Mouse (Mus musculus): ENCODE data around the gene Rxrb. TPM values are rescaled to one million over a fixed set of nuclear protein-coding genes. Genes with fewer than 3 reads are reported as not detected.

The Rxrb gene
- polyA plus RNA-seq, 1 experiment from 2014 or later = 61.1 TPM

DNA sequence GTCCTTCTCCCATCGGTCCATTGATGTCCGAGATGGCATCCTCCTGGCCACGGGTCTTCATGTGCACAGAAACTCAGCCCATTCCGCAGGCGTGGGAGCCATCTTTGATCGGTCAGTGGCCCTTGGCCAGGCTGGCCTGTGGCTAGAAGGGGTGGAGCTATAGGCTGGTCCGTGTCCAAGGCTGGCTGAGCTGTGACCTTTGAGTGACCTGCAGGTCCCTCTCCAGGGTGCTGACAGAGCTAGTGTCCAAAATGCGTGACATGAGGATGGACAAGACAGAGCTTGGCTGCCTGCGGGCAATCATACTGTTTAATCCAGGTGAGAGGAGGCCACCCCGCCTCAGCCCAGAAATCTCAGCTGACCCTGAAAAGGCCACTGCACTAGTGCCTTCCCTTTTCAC lies 5.0 kb downstream of the Rxrb start:
- no peaks in the 10 kb centered on the region for H3K9me3 ChIP-seq
- H3K4me2 ChIP-seq = no peak overlapping the region
- H3K27ac ChIP-seq (replicated peaks) = no peak overlapping the region
- peaks cover 54% of the 10 kb centered on the region for H3K4me1 ChIP-seq (replicated peaks)
- no peak overlapping the region for H3K4me3 ChIP-seq
- no peak overlapping the region for H3K9ac ChIP-seq
- no peak for ATAC-seq (ENCODE audit: low FRiP score, low read depth)
- peaks cover 30% of the 10 kb centered on the region for H3K36me3 ChIP-seq
- WGBS = 79% methylated on average over 10 of the region's 10 CpGs
- H3K27me3 ChIP-seq = 0 out of 2 replicates have a peak, but pooled peaks cover 6% of the 10 kb centered on the region

- Histone ChIP-seq H3K9me3 (no peaks in the 10 kb centered on the region), H3K4me2 (no peak overlapping the region), H3K4me3 (no peak overlapping the region), H3K27me3 (0 out of 2 replicates have a peak, but pooled peaks cover 6% of the 10 kb centered on the region), H3K27ac (replicated peaks) (no peak overlapping the region), H3K36me3 (peaks cover 30% of the 10 kb centered on the region), H3K4me1 (replicated peaks) (peaks cover 54% of the 10 kb centered on the region), H3K9ac (no peak overlapping the region)
- WGBS = 95% methylated on average over 7 of the region's 7 CpGs
- no peak for ATAC-seq (ENCODE audit: low FRiP score, low read depth)
Observed at GRCm38 (mm10) chr17:34037241-34037640, 5.6 kb downstream of the Rxrb start.

DNA sequence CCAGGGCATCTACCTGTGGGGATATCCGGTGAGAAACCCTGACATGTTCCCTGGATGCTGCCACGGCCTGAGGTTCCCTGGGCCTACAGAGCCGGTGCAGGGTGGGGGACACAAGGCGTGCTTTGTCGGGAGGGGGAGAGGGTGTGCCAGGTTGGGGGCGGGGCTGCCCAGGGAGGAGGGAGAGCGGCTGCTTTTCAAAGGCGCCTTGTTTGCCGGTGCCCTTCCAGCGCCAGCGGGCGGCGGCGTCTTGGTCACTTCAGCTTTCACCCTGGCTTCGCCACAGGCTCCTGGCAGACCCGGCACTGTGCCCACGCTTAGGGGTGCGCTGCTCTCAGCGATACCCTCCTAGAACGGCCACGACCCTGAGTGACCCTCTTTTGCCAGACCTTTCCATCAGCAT lies 6.8 kb downstream of the Rxrb start:
- H3K27me3 ChIP-seq = 0 out of 2 replicates have a peak, but pooled peaks cover 6% of the 10 kb centered on the region
- ATAC-seq (ENCODE audit: low FRiP score, low read depth) = no peak
- H3K4me3 ChIP-seq = peak overlapping the region; percentile 21
- H3K9me3 ChIP-seq = no peaks in the 10 kb centered on the region
- 0 out of 2 replicates have a peak overlapping the region, but pooled peaks have one; percentile 41 for H3K9ac ChIP-seq
- WGBS = 20% methylated on average over 14 of the region's 21 CpGs
- H3K4me2 ChIP-seq = peak overlapping the region; percentile 55
- peaks cover 42% of the 10 kb centered on the region for H3K4me1 ChIP-seq (replicated peaks)
- no peak overlapping the region for H3K27ac ChIP-seq (replicated peaks)
- H3K36me3 ChIP-seq = peaks cover 30% of the 10 kb centered on the region

GRCm38 (mm10) chr17:34038878-34039561 lies 7.4 kb downstream of the Rxrb start, which contains the start of gene Col11a2:
Col11a2 (plus strand) TSS chr17:34039437.
- H3K9me3 ChIP-seq = no peaks in the 10 kb centered on the region
- H3K27me3 ChIP-seq = 0 out of 2 replicates have a peak, but pooled peaks cover 6% of the 10 kb centered on the region
- peaks cover 30% of the 10 kb centered on the region for H3K36me3 ChIP-seq
- peak within 1 kb of the TSS; percentile 41 for H3K9ac ChIP-seq
- 11% methylated on average over 28 of the region's 28 CpGs for WGBS
- peak within 1 kb of the TSS; percentile 21 for H3K4me3 ChIP-seq
- H3K4me1 ChIP-seq (replicated peaks) = peaks cover 36% of the 10 kb centered on the region
- H3K4me2 ChIP-seq = peak within 1 kb of the TSS; percentile 55
- ATAC-seq (ENCODE audit: low FRiP score, low read depth) = peak; percentile 60; the same call in 1 of the 2 replicates
- no peak within 1 kb of the TSS for H3K27ac ChIP-seq (replicated peaks)

GRCm38 (mm10) chr17:34039562-34040450 lies 8.2 kb downstream of the Rxrb start:
- 0 out of 2 replicates have a peak, but pooled peaks cover 6% of the 10 kb centered on the region for H3K27me3 ChIP-seq
- peak overlapping the region; percentile 55 for H3K4me2 ChIP-seq
- peak overlapping the region; percentile 21 for H3K4me3 ChIP-seq
- no peaks in the 10 kb centered on the region for H3K9me3 ChIP-seq
- peaks cover 33% of the 10 kb centered on the region for H3K4me1 ChIP-seq (replicated peaks)
- H3K9ac ChIP-seq = peak overlapping the region; percentile 41
- peaks cover 23% of the 10 kb centered on the region for H3K36me3 ChIP-seq
- 25% methylated on average over 17 of the region's 17 CpGs for WGBS
- peak; percentile 13; the same call in 1 of the 2 replicates for ATAC-seq (ENCODE audit: low FRiP score, low read depth)
- H3K27ac ChIP-seq (replicated peaks) = no peak overlapping the region

GRCm38 (mm10) chr17:34045941-34046340 lies 14.3 kb downstream of the Rxrb start:
- Histone ChIP-seq H3K27me3 (no peaks in the 10 kb centered on the region), H3K36me3 (0 out of 2 replicates have a peak, but pooled peaks cover 5% of the 10 kb centered on the region), H3K9me3 (no peaks in the 10 kb centered on the region), H3K4me3 (no peak overlapping the region), H3K4me1 (replicated peaks) (0 out of 2 replicates have a peak, but pooled peaks cover 8% of the 10 kb centered on the region), H3K27ac (replicated peaks) (no peak overlapping the region), H3K9ac (no peak overlapping the region), H3K4me2 (no peak overlapping the region)
- whole genome bisulfite sequencing = 81% methylated on average over 14 of the region's 14 CpGs
- no peak for ATAC-seq (ENCODE audit: low FRiP score, low read depth)

DNA sequence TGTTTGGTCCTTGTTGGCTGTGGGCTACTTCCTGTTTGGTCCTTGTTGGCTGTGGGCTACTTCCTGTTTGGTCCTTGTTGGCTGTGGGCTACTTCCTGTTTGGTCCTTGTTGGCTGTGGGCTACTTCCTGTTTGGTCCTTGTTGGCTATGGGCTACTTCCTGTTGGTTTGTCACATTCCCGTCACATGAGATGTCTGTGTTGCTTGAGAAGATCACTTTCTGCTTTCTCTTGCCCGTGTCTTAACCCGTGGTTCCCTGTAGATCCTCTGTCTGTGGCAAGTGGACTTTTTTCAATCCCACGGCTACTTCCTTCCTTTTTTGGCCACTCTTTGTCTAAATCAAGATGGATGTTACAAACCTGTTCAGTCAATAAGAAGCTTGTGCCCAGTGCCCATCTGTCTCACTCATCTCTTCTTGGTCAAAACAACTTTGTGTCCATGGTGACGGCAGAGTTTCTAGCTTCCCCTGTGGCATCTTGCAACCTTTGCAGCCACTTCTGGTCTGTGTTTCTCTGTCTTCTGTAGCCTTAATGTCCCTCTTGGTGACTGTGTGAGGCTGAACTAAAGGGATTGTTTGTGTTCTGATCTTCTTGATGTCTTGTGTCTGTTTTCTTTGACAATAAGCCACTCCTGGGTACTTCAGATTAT lies 15.9 kb downstream of the Rxrb start:
- no peak overlapping the region for H3K9ac ChIP-seq
- no peak overlapping the region for H3K4me2 ChIP-seq
- no peak overlapping the region for H3K4me3 ChIP-seq
- 0 out of 2 replicates have a peak, but pooled peaks cover 5% of the 10 kb centered on the region for H3K36me3 ChIP-seq
- 98% methylated on average over 5 of the region's 5 CpGs for WGBS
- no peak overlapping the region for H3K27ac ChIP-seq (replicated peaks)
- H3K9me3 ChIP-seq = no peaks in the 10 kb centered on the region
- ATAC-seq (ENCODE audit: low FRiP score, low read depth) = no peak
- no peaks in the 10 kb centered on the region for H3K4me1 ChIP-seq (replicated peaks)
- H3K27me3 ChIP-seq = no peaks in the 10 kb centered on the region

GRCm38 (mm10) chr17:34057224-34057623 lies 25.6 kb downstream of the Rxrb start:
- no peak overlapping the region for H3K4me2 ChIP-seq
- no peak overlapping the region for H3K27ac ChIP-seq (replicated peaks)
- WGBS = 83% methylated on average over 7 of the region's 7 CpGs
- H3K9me3 ChIP-seq = no peaks in the 10 kb centered on the region
- ATAC-seq (ENCODE audit: low FRiP score, low read depth) = no peak
- H3K4me1 ChIP-seq (replicated peaks) = no peaks in the 10 kb centered on the region
- H3K36me3 ChIP-seq = no peaks in the 10 kb centered on the region
- H3K9ac ChIP-seq = no peak overlapping the region
- no peaks in the 10 kb centered on the region for H3K27me3 ChIP-seq
- H3K4me3 ChIP-seq = no peak overlapping the region

DNA sequence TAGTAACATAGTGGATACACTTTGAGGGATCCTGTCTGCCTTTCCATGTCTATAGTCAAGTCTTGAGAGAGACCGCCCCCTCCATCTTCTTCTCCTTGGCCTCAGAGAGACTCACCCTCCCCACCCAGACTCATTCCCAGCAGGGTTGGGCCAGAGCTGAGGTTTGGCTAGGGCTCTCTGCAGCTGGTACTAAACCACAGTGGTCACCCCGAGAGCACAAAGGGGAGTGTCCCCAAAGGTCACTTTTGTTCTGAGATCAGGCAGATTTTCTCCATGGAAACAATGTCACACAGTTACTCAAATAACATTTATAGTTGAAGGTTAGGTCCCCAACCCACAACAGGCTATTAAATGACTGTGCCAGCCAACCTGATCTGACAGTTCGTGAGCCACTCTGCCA lies 37.3 kb downstream of the Rxrb start:
- WGBS = 53% methylated on average over 3 of the region's 3 CpGs
- H3K9me3 ChIP-seq = no peaks in the 10 kb centered on the region
- H3K27me3 ChIP-seq = peaks cover 2% of the 10 kb centered on the region; the same call in 1 of the 2 replicates
- no peak for ATAC-seq (ENCODE audit: low FRiP score, low read depth)
- no peaks in the 10 kb centered on the region for H3K4me1 ChIP-seq (replicated peaks)
- H3K27ac ChIP-seq (replicated peaks) = no peak overlapping the region
- no peak overlapping the region for H3K4me2 ChIP-seq
- no peak overlapping the region for H3K9ac ChIP-seq
- no peaks in the 10 kb centered on the region for H3K36me3 ChIP-seq
- no peak overlapping the region for H3K4me3 ChIP-seq

DNA sequence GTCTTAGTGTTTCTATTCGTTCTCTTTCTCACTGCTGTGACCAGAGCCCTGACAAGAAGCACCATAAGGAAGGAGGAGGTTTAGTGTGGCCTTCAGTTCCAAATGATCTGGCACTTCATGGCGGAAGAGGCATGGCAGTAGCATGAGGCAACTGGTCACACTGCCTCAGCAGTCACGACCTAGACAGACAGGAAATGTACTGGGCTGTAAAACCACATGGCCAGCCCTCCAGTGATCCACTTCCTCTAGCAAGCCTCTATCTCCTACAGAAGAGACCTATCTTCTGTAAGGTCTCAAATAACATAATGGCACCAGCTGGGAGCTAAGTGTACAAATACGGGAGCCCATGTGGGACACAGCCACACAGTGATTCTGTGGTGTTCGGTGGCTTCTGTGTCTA lies 40.5 kb downstream of the Rxrb start:
- Histone ChIP-seq H3K4me2 (no peak overlapping the region), H3K9me3 (no peaks in the 10 kb centered on the region), H3K27me3 (peaks cover 10% of the 10 kb centered on the region), H3K36me3 (no peaks in the 10 kb centered on the region), H3K9ac (no peak overlapping the region), H3K4me3 (no peak overlapping the region), H3K27ac (replicated peaks) (no peak overlapping the region), H3K4me1 (replicated peaks) (peaks cover 3% of the 10 kb centered on the region; the same call in 1 of the 2 replicates)
- no peak for ATAC-seq (ENCODE audit: low FRiP score, low read depth)
- WGBS = 73% methylated on average over 5 of the region's 5 CpGs

GRCm38 (mm10) chr17:34075271-34075670 lies 43.7 kb downstream of the Rxrb start:
- H3K4me1 ChIP-seq (replicated peaks) = peaks cover 3% of the 10 kb centered on the region; the same call in 1 of the 2 replicates
- H3K4me3 ChIP-seq = no peak overlapping the region
- 39% methylated on average over 7 of the region's 7 CpGs for whole genome bisulfite sequencing
- H3K9ac ChIP-seq = no peak overlapping the region
- H3K36me3 ChIP-seq = no peaks in the 10 kb centered on the region
- no peak for ATAC-seq (ENCODE audit: low FRiP score, low read depth)
- H3K4me2 ChIP-seq = no peak overlapping the region
- H3K27me3 ChIP-seq = peaks cover 11% of the 10 kb centered on the region
- no peak overlapping the region for H3K27ac ChIP-seq (replicated peaks)
- no peaks in the 10 kb centered on the region for H3K9me3 ChIP-seq

Data from hindbrain, embryonic 15.5 days (tissue).